Mouse (Mus musculus): ENCODE measurements around the gene Fer1l5.

GRCm38 (mm10) chr1:36446841-36447240 lies 74.8 kb downstream of the Fer1l5 start:
- TF ChIP-seq CTCF (conservative IDR thresholded peaks at IDR 0.05; ENCODE audit: low read length) (no peak), POU5F1 (IDR thresholded peaks at IDR 0.05; ENCODE audit: borderline replicate concordance, low read length) (no peak), NANOG (IDR thresholded peaks at IDR 0.05; ENCODE audit: borderline replicate concordance, low read length) (no peak)
